Mouse (Mus musculus) T-helper 17 cell (primary cell): ENCODE measurements around the gene Rsrp1.

Experiments
- in situ Hi-C, 2 experiments: fragments of 300-600 bp; cut with MboI, MseI; formaldehyde crosslinking; loops; 1 replicate in 1 of 2; 2 replicates in 1 of 2; pipeline ENCODE4 v1.15.1; 2025; ENCODE audit warnings: high pct_unique_total_duplicates in 2 of 2

Rsrp1 gene

GRCm38 (mm10) chr4:134955845-134956244, 32.5 kb downstream of the Rsrp1 start:
- in situ Hi-C loops: no loop called here

DNA sequence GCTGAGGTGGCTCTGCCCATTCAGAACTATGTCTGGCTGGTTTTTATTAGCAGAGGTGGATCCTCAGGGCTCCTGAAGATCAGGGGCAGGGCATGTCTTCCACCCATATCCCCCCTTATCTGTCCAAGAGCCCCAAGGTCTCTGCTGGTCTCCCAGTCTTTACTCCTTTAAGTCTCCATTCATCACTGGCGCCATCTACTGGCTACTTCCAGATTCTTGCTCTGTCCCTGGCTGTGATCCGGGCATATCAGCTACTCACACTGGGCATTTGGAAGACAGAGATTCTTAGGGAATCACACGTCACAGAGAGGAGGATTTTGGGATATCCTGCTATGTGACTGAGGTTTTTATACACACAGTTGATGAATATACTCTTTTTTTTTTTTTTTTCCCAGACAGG, 32.9 kb downstream of the Rsrp1 start:
- in situ Hi-C loops: no loop called here

GRCm38 (mm10) chr4:134963021-134963776, 39.8 kb downstream of the Rsrp1 start:
- in situ Hi-C loops: no loop called here

- in situ Hi-C loops: no loop called here
Measured at GRCm38 (mm10) chr4:134967887-134968604, 44.7 kb downstream of the Rsrp1 start.

- in situ Hi-C loops: no loop called here
Measured at GRCm38 (mm10) chr4:134968605-134968976, 45.2 kb downstream of the Rsrp1 start.

DNA sequence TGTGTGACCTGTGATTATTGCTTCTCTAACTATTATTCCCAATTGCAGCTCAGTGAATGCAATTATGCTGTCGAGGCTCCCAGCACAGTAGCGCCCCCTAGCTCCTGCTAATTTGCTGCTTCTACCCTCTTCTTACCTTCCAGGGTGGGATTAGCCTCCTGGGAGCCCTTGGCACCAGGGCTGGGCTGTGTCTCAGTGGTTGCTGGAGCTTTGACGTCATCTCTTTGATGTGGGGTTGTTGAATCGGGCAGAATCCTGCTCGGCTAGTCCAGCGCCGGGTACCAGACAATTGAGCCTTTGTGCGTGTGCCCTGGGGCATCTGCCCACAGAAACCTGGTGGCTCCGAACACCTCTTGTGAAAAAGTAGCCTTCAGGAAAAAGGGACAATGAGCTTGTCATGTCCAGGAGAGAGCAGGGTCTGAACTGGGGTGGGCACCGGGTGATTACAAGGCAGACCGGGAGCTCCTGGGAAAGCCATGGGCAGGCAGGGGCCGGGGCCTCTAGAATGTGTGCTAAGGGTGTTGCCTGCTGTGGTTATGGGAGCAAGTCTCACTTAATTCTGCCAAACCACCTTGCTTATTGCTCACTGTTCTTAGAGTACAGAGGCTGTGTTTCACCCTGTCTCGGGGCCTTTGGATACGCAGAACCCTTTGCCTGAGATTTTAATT, 52.0 kb downstream of the Rsrp1 start:
- in situ Hi-C loops: no loop called here

DNA sequence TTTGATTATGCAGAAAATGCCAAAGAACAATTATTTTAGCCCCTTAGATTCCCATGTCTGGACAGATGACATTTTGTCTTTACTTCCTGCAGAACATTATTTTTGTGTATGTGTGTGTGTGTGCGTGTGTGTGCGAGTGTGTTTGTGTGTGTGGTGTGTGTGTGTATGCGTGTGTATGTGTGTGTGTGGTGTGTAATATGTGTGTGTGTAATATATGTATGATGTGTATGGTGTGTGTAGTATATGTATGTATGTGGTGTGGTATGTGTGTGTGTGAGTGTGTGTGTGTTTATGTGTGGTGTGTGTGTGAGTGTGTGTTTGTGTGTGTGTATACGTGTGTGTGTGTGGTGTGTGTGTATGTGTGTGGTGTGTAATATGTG, 52.5 kb downstream of the Rsrp1 start:
- in situ Hi-C loops: no loop called here
